Mouse (Mus musculus) kidney, postnatal 10 days (tissue): Measurements from ENCODE around the gene Dapk2.

Experiments used
- DNase-seq: peaks from one replicate; pipeline ENCODE4 v3.0.0; 2021; ENCODE audit warnings: mixed read lengths

Dapk2 gene

GRCm38 (mm10) chr9:66194003-66194402, 36.0 kb downstream of the Dapk2 start:
- no peak for DNase-seq

DNA sequence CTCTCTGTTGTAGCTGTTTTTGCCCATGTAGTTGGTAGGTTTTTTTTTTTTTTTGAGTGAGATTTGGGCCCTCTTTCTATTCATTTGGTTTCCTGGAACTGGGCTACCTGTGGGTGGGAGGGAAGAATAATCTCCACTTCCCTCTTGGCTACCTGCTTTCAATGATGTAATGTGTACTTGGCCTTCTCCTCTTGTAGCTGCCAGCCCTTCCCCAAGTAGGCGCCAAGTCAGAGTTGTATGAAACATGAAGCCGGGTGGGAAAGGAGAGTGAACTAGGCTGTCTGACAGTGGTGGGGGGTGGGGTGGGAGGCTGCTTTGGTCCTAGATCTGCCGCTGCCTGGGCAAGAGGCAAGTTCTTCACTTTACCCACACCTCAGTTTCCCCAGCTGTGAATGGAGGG, 38.5 kb downstream of the Dapk2 start:
- no peak for DNase-seq

GRCm38 (mm10) chr9:66198533-66198932, 40.5 kb downstream of the Dapk2 start:
- DNase-seq, result no peak

- peak; percentile 65 for DNase-seq
Measured at GRCm38 (mm10) chr9:66199657-66200410, 41.8 kb downstream of the Dapk2 start.

DNA sequence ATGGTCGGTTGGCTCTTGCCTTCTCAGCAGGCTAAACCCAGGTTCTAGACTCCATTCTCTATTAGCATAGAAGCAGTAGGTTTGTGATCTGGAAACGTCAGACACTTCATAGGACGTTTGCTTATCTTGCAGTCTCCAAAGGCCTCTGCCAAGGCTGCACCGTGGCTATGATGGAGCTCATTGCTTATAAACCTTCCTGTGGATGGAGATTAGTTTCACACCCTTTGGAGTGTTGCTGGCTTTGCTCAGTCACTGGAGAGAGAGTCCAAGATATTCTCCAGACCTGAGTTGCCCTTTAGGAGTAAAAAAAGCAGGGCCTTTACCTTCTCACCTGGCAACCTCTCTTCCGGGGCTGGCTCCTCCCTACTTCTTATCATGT, 42.4 kb downstream of the Dapk2 start:
- no peak for DNase-seq

GRCm38 (mm10) chr9:66201665-66202064, 43.6 kb downstream of the Dapk2 start:
- no peak for DNase-seq

- no peak for DNase-seq
Measured at GRCm38 (mm10) chr9:66202463-66202862, 44.4 kb downstream of the Dapk2 start.

DNA sequence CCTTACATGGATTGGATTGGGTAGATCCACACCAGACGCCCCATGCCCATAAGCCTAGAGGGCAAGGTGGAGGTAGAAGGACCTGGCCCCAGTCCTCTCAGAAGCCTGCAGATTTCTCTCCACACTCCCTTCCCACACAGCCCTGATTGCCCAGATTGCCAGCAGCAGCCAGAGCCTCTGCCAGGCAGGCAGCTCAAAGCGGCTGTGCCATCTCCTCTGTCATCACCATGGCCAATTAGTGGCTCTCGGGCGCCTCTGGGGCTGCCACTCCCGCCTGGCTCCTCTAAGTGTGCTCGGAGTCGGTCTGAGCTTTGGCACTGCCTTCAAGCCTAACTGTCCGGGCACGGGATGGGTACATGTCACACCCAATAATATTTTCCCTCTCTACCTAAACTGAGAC, 47.7 kb downstream of the Dapk2 start:
- DNase-seq, result no peak

- no peak for DNase-seq
Measured at GRCm38 (mm10) chr9:66206825-66207224, 48.8 kb downstream of the Dapk2 start.

GRCm38 (mm10) chr9:66211420-66211819, 53.4 kb downstream of the Dapk2 start:
- no peak for DNase-seq

DNA sequence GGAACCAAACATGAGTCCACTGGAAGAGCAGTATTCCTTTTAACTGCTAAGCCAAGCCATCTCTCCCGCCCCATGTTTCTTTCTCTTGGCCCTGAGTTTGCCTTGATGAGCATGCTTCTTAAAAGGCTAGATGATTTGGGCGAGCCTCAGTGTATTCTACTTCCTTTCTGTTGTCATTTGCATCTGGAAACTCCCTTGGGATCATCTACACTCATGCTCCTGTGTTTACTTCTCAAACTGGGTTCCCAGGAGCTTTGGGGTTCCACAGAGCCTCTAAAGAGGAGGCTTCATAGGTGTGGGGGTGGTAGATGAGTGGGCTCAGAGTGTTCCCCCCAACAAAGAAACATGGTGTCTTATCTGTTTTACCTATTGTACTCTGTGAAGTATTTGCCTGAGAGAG, 54.1 kb downstream of the Dapk2 start:
- no peak for DNase-seq

GRCm38 (mm10) chr9:66212802-66213201, 54.8 kb downstream of the Dapk2 start:
- no peak for DNase-seq

DNA sequence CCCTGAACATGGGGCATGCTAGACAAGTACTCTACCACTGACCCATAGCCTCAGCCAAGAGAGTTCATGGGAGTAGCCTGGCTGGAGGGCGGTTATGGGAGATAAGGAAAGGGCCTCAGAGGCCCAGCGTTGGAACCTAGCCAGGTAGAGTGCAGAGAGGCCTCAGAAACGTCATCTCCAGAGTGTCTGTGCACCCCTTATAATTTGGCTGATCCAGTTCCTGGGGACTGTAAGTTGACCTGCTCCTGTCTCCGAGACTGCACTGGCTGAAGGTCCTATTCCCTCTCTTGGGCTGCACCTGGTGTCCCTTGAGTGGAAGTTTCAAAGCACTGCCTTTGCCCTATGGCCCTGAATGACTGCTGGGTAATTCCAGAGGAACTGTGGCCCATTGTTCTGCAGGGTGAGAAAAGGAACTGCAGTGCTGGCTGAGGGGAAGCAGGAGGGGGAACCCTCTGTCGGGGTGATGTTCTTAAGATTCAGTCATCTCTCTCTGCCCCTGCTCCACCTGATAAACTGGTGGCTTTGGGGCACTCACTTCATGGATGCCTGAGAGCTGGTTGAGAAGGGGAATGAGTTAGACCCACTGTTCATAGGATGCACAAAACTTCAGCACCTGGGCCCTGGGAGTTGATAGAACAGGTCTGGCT, 55.5 kb downstream of the Dapk2 start:
- DNase-seq, result peak; percentile 72

DNA sequence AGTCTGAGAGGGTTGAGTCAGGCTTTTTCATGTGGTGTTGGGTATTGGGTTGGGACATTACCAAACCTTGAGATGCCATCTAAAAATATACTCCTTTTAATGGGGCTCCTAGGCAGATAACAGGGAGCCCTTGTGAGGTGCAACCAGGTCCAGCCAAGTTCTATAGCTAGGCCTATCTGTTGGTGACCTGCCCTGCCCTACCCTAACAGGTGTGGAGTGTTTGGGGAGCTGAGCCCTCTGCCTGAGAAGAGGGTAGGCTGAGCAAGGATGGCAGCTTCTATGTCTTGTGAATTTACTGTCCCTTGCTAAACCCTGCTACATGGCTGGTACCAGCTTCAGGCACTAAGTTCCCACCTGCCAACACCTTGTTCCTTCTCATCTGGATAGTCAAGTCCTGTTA, 57.5 kb downstream of the Dapk2 start:
- no peak for DNase-seq

DNA sequence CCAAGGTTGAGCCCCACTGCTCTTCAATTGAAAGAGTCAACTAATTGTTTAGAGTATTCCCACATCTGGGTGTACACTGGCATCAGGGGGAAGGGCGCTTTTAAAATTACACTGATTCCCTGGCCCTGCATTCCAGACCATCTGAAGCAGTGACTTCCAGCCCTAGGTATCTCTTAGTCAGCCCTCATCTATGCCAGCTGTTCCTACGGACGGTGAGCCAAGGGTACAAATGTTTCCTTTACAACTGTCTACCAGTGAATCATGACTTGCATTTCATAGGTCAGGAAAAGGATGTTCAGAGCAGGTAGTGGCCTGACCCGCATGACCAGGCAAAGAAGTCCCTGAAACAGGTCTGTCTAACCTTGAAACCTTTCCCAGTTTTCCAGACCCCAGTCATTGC, 59.9 kb downstream of the Dapk2 start:
- no peak for DNase-seq

DNA sequence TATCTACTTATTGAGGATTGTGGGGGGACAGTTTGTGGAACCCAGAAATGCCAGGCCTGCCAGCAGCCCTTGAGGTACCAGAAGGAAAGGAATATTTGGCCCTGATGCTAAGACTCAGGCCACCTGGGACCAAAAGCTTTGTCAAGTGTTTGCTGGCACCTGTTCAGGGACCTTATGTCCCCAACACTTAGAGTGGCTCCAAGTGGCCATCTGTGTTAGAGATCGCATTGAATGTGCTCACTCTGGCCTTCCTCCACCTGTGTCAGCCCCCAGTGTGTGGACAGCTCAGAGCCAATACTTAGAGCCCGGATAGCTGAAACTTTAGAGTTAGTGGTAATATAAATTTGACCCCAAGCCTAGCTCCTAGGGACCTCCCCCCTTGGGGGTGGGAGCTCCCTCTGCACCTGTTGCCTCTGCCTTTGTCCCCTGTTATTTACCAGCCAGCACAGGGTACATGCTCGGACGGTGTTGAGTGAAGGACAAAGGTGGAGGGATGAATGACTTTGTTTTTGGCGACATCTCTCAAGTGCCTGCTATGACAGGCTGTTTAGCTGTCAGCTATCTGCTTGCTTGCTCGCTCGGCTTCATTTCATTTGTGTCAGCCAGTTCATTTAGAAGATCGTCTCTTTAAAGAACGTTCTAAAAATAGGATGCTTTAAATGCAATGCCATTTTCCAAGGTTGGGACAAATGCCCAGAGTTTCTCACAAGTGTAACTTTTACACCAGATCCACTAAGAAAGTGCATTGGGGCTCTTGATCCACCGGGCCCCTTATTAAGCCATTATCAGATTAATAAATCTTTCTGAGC, 61.1 kb downstream of the Dapk2 start:
- no peak for DNase-seq

DNA sequence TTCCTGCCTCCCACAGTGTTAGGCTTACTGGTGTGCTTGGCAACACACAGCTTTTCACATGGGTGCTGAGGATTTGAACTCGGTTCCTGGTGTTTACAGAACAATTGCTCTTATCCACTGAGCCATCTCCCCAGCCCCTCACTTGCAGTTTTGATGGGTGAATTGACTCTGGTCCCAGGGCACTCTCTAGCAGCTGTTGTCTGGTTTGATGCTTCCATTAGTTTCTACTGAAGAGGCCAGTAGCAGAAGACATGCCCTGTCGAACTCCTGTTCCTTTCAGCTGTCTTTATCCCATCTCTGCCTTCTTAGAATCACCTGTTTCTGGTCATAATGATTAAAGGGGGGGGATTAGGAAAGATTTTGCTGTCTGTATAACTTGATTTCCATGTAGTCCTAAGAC, 65.8 kb downstream of the Dapk2 start:
- DNase-seq, result no peak

DNA sequence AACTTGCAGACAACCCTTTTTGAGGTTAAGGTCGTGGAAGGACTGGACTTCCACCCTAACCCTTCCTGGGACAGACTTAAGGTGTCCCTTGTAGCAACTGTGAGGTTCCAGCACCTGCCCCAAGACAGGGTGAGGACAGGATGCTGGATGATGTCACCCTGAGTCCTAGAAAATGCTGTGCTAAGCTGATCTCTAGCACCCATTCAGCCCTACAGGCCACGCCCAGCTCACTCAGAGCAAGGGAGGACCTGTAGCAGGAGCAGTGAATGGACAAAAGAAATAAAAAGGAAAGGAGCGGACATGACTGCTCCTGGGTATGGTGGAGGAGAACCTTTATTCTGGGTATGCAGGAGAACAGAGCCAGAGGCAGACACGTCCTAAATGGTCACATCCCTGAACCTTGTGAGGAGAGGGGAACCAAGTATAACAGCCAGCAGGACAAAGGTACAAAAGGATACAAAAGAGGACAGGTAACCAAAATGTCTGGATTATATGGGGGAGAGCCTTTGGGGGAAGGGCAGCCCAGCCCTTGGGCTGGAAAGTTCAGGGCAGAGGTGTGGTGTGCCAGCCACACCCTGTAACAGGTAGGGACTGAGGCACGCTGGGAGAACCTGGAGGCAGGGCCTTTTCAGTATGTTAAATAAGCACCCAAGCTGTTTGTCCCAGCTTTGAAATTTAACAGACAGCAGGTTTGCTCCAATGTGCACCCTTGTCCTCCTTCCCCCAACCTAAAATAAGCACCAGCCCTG, 67.9 kb downstream of the Dapk2 start:
- no peak for DNase-seq

DNA sequence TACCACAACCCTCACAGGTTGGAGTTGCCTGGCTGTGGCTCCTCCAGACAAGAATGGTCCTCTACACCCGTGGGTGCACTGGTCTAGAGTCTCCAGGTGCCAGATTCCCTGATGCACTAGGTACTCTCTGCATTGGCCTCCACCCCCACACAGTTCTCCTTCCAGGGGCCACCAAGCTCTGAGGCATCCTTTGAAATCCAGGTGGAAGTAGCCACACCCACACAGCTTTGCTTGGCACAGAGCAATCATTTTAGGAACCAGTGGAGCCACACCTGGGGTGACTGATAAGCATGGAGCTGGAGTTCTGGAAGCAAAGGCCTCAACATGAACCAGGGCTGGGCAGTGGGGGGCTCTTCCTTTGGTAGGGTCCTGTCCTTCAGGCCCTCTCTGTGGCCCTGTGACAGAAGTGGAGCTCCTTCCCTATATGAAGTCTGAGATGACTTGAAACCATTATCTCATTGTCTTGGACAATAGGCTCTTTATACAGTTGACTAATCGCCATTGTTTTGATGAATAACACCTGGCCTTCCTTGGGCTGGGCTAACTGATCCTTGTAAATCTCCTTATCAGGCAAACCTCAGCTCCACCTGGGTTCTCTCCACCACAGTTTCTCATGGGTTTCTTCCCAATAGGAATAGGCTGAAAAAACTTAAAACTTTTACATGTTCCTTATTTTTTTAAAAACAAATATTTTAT, 70.6 kb downstream of the Dapk2 start:
- no peak for DNase-seq

DNA sequence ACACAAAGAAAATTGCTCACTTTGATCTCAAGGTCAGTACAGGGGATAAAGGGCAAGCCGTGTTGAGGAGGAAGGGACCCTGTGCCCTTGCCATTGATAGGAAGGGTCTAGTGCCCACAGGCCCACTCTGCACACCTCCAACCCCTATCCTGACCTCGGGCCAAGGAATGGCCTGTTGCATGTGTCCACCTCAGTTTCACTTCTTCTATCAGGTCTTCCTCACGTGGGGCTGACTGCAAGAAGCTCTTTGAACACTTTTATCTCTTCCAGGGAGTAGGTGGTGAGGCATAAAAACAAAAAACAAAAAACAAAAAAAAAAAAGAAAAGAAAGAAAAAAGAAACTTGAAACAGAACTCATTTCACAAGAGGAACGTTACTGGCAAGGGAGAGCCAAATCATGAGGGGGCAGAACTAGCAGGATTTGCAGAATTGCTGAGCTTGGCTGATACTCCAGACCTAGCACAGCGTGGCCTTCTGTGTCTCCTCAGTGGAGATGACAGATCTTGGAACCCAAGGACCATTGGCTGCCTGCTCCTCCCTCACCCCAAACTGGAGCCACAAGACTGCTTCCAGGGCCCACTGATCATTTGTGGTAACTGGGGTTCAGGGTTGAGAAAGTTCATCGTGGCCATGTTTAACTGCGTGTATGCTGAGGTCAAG, 73.9 kb downstream of the Dapk2 start:
- DNase-seq, result peak; percentile 54

GRCm38 (mm10) chr9:66236615-66237014, 78.6 kb downstream of the Dapk2 start:
- no peak for DNase-seq

DNA sequence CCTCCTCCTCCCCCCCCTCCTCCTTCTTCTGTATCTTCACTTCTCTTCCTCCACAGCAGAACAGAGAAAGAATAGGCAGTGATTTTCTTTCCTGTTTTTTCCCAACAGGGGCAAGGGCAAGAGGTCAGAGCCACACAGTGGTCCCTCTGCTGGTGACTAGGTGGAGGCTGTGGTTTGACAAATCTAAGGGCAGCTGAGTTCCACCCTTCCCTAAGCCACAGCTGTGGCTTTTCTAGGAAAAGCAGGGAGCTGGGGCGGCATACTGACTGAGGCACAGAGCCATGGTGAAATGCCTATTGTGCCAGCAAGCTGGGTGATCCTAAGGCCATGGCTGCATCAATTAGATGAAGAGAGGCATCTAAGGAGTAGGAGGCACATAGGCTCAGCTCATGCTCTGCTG, 79.7 kb downstream of the Dapk2 start:
- DNase-seq, result no peak
